Mouse (Mus musculus) urinary bladder, adult 18-20 months (tissue): ENCODE results near the gene Ankrd33b.

Experiments
- DNase-seq, 2 experiments: peaks; one replicate each; pipeline ENCODE4 v3.0.0; 2022; ENCODE audit warnings: low spot score in 2 of 2, mixed read lengths in 2 of 2

The Ankrd33b gene

GRCm38 (mm10) chr15:31338656-31339291, 28.8 kb downstream of the Ankrd33b start:
- DNase-seq: no peak

DNA sequence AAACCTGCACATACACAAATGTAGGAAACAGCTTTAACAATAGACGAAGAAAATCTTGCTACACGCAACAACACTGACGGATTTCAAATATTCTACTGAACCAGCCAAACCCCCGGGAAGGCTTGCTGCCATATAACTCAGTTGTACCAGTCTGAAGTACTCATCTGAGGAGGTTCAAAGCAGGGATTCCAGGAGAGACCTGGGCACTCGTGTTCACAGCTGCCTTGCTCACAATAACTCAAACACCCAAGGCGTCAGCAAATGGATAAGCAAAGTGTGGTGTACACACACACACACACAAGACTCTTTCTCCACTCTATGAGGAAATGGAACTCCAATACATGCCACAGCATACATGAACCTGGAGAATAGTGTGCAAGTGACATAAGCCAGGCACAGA, 29.5 kb downstream of the Ankrd33b start:
- DNase-seq: no peak

DNA sequence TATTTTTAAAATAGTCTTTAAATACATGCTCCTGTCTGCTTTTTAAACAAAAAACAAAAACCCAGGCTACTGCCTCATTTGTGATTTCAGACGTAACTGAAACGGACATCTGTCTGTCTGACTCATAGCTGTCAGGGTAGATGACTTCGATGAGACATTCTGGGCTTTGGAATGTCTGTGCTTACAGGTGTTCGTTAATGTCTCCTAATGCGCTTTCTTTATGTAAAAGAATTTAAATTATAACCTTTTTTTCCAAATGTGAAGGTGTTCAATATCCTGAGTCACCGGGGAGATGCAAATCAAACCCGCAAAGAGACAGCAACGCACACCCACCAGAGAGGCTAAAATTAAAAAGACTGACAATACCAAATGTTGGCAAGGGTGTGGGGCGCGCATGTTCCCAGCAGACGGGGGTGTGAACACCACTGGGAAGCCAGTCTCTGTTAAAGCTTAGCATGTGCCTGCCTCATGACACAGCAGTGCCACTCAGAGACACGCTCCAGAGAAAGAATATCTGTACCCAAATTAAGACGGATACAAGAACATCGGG, 30.3 kb downstream of the Ankrd33b start:
- DNase-seq: no peak

- DNase-seq: no peak
These were observed 30.8 kb downstream of the Ankrd33b start for GRCm38 (mm10) chr15:31336685-31337084.

DNA sequence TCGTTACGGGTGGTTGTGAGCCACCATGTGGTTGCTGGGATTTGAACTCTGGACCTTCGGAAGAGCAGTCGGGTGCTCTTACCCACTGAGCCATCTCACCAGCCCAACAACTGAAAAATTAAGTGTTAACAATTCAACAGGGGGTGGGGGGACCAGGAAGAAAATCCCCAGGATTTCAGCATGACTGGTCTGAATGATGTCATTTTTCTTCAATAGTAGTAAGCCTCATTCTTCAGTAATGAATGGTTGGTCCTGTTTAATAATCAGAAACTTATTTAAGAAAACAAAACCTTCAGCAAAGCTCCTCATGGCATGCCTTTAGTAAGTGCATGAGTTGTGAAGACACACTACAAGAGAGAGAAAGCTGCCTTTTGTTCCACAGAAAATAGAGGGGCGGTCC, 32.7 kb downstream of the Ankrd33b start:
- DNase-seq: no peak

DNA sequence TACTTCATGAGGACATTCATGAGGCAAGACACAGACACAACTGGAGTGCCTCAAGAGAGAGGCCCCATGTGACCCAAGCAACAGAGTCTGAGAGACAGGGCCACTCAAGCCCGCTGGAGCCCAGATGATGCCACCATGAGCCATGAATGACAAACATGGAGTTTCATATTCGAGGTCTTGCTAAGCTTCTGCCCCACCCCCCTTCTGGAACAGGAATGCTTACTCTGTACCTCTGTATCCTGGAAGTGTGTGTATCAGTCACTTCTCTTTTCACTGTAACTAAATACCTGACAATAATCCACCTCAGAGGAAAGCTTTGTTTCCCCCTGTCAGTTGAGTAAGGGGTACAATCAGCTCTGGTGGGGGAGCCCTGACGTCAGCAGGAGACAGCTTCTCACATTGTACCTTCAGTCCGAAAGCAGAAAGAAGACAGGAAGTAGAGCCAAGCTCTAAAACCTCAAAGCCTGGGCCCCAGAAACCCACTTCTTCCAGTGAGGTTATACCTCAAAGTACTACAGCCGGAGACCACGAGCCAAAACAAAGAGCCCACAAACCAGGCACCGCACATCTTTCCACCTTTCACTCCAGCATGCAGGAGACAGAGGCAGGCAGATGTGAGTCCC, 34.9 kb downstream of the Ankrd33b start:
- DNase-seq: no peak

DNA sequence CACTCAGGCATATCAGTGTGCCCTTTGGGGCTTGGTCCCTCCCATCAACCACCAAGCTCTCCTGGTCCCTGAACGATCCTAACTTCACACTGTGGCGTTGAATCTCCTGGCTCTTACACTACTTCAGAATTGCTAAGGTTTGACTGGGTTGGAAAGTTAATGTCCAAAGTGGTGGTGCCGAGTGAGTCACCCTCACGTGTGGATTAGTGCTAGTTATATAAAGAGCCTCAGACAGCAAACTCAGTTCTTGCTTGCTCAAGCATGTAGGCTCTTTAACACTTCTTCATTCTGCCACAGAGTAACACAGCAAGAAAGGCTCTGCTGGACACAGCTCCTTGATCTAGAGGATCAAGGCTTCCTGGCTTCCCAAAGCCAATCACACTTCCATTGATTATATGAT, 35.8 kb downstream of the Ankrd33b start:
- DNase-seq: no peak

DNA sequence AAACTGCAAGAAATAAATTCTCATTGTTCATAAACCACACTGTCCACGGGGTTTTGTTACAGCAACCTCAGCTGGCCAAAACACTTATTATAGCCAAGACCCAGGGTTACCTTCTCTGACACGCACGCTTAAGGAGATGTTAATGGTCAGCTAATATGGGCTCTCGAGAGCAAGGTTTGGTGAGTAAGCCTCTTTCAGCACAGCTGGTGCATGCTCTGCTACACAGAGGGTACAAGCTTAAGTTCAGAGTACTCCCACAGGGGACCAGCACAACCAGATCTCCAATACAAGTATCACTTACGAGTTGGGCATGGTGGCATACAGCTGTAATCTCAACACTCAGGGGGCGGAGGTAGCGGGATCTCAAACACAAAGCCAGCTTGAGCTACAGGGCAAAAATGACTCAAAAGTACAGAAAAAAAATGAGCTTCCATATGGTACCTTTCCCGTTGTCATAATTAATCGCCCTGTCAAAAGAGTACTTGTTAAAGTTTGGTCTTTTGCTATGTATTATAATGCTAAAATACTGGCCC, 39.4 kb downstream of the Ankrd33b start:
- no peak for DNase-seq

DNA sequence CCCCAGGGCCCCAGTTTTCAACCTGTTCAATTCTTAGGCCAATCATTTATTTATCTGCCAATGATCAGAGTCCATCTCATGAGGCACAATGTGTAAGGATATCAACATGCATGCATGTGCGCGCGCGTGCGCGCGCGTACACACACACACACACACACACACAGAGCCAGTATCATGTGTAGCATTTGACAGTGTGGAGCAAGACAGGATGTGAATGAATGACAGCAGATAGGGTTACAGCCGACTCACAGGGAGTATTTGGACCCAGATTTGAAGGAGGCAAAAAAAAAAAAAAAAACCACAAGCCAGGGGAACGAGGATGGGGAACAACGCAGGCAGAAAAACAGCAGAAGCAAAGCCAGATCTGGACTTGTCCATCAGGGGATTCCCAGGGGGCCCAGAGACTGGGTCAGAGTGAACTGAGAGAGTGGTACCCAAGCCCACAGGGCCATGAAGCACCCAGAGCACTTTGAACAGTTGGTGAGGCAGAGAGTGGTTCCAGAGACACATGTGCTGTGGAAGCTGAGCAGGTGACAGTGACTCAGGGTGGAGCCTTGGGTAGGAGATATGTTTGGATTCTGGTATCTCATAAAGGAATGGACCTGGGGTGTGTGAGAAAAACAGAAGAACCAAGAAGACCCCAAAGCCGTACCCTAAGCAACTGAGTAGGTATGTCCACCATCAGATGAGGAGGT, 41.7 kb downstream of the Ankrd33b start:
- DNase-seq: no peak

DNA sequence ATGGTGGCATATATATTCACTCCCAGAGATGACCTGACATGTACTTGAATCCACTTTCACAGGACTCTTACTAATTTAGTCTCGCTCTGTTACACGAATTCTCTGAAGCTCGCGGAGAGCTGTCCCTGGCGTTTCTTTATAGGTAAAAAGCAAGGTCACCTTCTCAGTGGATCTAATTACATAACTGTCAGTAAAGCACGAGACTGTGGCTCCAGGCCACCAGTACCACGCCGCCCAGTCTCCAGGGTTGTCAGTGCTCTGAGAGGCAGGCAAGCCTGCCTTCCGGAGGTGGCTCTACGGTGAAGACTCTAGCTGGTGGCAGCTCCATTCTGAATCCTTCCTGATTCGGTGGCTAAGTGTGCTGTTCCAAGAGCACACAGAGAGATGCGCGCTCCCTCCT, 43.0 kb downstream of the Ankrd33b start:
- DNase-seq: no peak

DNA sequence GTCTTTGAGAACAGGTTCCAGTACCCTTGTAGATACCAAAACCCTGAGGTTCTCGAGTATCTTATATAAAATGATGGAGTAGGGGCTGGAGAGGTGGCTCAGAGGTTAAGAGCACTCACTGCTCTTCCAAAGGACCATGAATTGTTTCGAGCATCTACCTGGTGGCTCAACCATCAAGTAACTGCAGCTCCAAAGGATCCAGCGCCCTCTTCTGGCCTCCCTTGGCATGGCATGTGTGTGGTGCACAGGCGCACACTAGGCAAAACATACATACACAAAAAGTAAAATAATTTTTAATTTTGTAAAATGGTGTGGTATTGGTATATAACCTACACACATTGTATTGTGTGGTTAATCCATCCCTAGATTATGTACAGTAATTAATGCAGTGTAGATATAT, 43.8 kb downstream of the Ankrd33b start:
- DNase-seq: no peak

DNA sequence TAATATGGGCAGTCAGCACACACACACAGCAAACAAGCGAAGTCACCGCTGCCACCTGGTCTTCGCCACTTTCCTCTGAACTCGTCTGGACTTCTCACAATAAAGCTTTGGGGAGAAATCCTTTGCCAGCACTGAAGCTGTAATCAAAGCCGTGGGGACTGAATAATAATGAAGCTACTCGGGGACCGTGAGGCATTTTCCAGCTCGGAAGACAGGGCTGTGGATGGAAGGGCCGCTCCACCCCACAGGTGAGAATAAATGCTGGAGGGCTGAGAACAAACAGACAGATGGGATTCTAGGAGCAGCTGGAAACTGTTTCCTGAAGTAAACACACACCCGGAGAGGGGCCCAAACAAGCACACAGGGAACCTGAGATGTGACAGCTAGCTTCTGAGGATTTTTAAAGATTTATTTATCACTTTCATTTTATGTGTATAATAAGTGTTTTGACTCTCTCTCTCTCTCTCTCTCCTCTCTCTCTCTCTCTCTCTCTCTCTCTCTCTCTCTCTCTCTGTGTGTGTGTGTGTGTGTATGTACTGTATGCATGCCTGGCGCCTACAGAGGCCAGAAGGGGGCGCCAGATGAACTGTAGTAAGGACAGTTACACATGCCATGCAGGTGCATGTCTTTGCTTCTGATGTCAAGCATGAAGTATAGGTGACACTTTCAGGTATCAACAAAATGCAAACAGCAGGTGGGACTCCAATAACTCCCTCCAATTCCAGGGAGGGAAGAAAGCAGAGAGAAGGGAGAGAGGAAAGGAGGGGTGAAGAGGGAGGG, 46.7 kb downstream of the Ankrd33b start:
- DNase-seq: no peak

DNA sequence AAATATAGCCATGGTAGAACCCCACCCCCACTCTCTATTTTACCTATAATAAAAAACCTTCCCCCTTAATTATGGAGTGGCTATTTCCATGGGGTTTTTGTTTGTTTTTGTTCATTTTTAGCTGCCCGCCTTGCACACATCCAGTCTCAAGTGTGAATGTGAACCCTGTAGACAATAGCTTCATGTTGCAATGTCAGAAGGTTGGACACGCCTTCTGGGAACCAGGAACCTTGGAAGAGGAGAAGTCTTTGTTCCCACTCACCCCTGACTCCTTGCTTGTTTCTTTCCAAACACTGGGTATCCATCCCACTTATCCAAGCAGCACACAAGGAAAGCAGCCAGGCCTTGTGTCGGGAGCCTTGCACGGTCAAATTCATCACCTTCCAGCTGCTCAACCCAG, 48.5 kb downstream of the Ankrd33b start:
- no peak for DNase-seq

GRCm38 (mm10) chr15:31318158-31318955, 49.2 kb downstream of the Ankrd33b start:
- no peak for DNase-seq

DNA sequence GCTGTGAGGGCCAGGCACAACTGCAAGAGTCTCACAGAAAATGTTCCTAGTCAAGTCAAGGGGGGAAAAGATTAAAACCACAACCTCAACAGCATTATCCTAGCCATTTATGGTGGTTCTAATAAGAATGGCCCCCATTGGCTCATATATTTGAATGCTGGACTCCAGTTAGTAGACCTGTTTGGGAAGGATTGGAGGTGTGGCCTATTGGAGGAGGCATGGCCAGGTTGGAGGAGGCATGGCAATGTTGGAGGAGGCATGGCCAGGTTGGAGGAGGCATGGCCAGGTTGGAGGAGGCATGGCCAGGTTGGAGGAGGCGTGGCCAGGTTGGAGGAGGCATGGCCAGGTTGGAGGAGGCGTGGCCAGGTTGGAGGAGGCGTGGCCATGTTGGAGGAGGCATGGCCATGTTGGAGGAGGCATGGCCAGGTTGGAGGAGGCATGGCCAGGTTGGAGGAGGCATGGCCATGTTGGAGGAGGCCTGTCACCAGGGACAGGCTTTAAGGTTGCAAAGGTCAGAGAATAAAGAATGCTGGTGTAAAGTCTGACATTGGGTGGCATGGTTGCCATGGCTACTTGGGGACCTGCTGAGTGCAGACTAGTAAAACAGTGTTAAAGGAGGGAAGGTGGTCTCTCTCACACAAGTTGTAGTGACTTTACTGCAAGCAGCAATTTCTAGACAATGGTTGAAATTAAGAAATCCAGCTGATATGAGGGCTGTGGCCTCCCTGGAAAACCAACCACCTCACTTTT, 50.3 kb downstream of the Ankrd33b start:
- no peak for DNase-seq

- DNase-seq: peak; percentile 31 to 65
These were observed 51.8 kb downstream of the Ankrd33b start for GRCm38 (mm10) chr15:31315630-31316231.

DNA sequence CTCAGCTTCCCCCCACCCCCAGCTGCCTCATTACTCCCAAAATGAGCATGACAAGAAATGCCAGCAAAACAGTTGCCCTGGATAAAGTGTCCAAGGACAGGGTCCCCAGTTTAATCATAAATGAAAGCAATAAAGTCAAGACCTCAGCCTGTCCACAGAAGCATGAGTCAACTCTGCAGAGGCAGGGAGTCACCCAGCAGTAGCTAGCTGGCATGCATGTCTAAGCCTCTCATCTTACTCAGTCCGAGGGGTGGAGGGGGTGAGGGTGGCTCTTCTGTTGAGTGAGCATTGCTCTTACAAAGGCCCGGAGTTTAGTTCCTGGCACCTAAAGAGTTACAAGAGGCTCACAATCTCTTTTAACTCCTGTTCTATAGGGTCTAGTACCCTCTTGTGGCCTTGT, 55.5 kb downstream of the Ankrd33b start:
- DNase-seq: no peak

GRCm38 (mm10) chr15:31309526-31309925, 58.0 kb downstream of the Ankrd33b start:
- no peak for DNase-seq

- no peak for DNase-seq
These were observed 60.8 kb downstream of the Ankrd33b start for GRCm38 (mm10) chr15:31306726-31307125.

DNA sequence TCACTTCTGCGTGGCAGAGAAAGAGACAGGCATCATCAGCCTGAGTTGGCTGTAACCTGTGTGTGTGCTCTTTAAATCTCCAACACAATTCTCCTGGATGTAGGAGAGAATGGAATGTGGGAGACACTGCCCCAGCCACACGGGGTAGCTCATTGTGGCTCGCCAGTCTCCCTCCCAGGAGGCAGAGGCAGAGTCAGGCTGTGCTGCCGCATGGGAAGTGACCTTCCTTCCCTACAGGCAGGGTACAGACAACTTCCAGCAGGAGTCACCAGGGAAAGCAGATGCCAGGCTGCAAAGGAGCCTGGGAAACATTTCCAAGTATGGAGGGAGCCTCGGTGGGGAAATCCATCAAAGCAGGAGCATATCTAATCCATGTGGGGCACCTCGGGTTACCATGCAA, 62.3 kb downstream of the Ankrd33b start:
- DNase-seq: no peak
